Mouse (Mus musculus): ENCODE measurements around the gene Bfsp2. TPM values are rescaled to one million over a fixed set of nuclear protein-coding genes. Genes with fewer than 3 reads are reported as not detected.
A peak's percentile ranks its signal among the peaks of the same experiment; 100 is the strongest.

Bfsp2 gene
- total RNA-seq, 2 experiments from 2014 or later = 2.6 to 3.7 TPM

DNA sequence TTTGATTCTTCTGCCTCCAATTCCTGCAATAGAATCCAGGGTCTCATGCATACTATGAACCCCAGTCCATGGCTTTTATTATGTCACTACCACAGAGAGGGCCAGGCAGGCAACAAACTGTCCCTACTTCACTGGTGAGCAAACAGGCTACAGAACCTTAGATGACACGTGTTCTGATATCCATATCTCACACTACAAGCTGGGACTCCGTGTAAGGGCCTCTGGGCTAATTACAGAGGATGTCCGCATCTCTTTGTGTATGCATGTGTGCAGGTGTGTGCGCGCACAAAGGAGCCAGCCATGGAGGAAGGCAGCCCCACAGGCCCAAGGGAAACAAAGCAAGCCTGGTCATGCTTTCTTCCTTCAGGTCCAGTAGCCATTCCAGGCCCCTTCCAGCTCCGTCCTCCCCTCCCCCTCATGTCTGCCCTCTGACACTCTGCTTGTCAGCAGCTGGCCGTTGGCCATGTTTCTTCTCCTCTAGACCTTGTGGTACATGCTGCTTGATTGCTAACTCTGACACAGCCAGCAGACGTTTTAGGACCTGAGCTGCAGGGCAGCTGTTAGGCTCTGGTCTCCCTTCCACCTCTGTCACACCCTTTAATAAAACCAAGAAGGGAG lies 492 bp upstream of the Bfsp2 start:
- H3K4me3 ChIP-seq = no peak overlapping the region
- intact Hi-C loops (cut with DNase I) = no loop called here
- H3K27ac ChIP-seq = no peak overlapping the region
- DNase-seq (ENCODE audit: extremely low spot score in 1 of 2, low spot score in 2 of 2) = no peak
- TF ChIP-seq CTCF (IDR thresholded peaks at IDR 0.05) = no peak

DNA sequence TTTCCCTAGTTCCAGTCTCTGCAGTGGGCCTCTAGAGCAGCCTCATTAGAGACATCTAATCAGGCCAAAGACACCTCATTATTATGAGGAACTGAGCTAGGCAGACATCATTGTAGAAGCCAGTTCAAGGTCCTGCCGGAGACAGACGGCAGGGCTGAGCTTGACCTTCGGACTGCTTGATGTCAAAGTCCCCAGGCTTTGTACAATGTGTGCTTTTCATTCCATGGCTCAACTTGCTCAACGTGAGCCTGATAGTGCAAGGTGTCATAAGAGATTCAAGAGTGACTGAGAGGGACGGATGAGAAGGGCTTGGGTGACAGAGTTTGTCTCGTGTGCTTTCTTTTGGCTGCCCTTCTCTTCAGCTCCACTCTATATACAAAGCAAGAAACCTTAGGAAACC lies 4.8 kb downstream of the Bfsp2 start:
- no peak for DNase-seq (ENCODE audit: extremely low spot score in 1 of 2, low spot score in 2 of 2)
- H3K4me3 ChIP-seq = no peak overlapping the region
- intact Hi-C loops (cut with DNase I) = no loop called here
- TF ChIP-seq CTCF (IDR thresholded peaks at IDR 0.05) = no peak
- H3K27ac ChIP-seq = no peak overlapping the region

DNA sequence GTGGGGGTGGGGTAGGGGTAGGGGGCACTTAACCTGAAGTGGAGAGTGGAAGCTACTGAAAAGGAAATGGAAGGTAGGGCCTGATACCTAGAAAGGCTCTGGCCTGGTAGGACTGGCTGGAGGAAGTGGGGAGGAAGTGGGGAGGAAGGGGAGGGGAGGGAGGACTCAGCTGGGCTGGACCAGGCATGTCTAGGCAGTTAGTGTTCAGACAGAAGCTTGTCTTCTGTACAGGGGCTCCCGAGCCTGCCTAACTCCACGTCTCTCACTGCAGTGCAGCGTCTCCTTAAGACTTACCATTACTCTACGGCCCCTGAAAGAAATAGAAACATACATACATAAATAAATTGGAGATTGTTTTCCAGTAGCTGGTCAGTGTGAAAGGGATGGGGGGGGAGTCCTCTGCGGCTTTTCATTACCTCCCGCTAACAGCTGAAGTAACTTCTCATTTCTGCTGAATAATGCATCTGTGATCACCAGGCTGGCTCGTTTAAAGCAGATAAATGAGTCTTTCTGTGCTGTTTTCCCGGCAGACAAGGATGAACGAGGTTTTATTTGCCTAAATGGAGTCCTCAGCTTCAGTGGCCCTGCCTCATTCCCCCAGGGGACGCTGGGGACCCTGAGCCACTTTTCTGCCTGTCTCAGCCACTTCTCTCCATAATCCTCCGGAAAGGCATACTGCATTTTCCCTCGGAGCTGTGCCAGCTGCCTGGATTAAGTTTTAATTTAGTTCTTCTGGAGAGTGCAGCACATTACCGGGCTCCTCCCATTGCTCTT lies 6.1 kb downstream of the Bfsp2 start:
- Histone ChIP-seq H3K4me3 (peak overlapping the region; percentile 26), H3K27ac (peak overlapping the region; percentile 9; the same call in 1 of the 2 replicates)
- DNase-seq (ENCODE audit: extremely low spot score in 1 of 2, low spot score in 2 of 2) = no peak
- no peak for TF ChIP-seq CTCF (IDR thresholded peaks at IDR 0.05)
- intact Hi-C loops (cut with DNase I) = no loop called here

DNA sequence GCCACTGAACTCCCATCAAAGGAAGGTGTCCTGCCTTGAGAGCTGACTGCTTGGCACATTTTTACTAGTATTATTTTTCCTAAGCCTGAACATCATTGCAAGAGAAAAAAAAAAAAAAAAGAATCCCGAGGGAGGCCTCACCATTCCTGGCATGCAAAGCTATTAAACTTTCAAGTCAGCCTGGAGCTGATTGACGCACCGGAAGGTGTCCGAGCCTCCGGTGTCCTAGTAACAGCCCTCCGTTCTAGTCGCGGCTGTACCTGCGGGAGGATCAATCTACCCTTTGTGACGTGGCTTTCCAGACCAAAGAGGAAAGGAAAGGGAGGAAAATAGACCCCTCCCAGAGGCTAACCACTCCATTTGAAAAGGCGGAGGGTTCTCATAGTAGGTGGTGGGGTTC lies 8.4 kb downstream of the Bfsp2 start:
- no peak for TF ChIP-seq CTCF (IDR thresholded peaks at IDR 0.05)
- no peak overlapping the region for H3K27ac ChIP-seq
- no peak for DNase-seq (ENCODE audit: extremely low spot score in 1 of 2, low spot score in 2 of 2)
- intact Hi-C loops (cut with DNase I) = no loop called here
- no peak overlapping the region for H3K4me3 ChIP-seq

DNA sequence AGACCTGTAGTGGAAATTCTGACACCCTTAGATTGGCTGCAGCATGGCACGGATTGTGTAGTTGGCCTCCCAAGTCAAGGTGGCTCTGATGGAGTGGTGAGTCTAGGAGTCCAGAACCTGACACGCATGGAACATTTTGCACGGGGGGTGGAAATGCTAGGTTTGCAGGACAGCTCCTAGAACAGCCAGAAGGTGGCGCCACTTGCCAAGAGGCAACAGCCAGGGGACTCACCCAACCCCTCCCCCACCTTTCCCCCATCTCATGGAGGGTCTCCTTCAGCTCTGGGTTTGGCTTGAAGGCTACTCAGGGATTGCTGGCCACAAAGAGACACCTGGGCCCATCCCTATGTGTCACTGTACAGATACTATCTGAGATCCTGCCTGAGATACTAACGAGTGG lies 10.7 kb downstream of the Bfsp2 start:
- peak; percentile 59 for TF ChIP-seq CTCF (IDR thresholded peaks at IDR 0.05)
- Histone ChIP-seq H3K4me3 (no peak overlapping the region), H3K27ac (no peak overlapping the region)
- no peak for DNase-seq (ENCODE audit: extremely low spot score in 1 of 2, low spot score in 2 of 2)
- intact Hi-C loops (cut with DNase I) = no loop called here

DNA sequence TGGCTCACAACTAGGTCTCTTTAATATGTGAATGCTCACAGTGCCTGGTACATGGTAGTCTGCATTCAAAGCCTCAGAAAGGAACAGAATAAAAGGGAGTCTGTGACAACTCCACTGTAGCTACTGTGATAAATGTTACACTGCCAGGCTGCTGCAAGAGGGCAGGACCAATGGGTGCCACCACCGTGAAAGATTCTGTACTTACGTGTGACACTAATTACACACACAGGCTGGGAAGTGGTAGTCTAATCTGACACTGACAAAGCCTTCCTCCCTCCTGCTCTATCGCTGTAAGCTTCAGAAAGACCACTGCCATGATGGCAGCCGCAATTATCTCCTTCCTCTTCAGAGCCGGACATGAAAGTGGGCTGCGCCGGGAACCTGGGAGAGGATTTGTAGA lies 11.3 kb downstream of the Bfsp2 start:
- DNase-seq (ENCODE audit: extremely low spot score in 1 of 2, low spot score in 2 of 2) = no peak
- Histone ChIP-seq H3K4me3 (no peak overlapping the region), H3K27ac (no peak overlapping the region)
- intact Hi-C loops (cut with DNase I) = no loop called here
- no peak for TF ChIP-seq CTCF (IDR thresholded peaks at IDR 0.05)

DNA sequence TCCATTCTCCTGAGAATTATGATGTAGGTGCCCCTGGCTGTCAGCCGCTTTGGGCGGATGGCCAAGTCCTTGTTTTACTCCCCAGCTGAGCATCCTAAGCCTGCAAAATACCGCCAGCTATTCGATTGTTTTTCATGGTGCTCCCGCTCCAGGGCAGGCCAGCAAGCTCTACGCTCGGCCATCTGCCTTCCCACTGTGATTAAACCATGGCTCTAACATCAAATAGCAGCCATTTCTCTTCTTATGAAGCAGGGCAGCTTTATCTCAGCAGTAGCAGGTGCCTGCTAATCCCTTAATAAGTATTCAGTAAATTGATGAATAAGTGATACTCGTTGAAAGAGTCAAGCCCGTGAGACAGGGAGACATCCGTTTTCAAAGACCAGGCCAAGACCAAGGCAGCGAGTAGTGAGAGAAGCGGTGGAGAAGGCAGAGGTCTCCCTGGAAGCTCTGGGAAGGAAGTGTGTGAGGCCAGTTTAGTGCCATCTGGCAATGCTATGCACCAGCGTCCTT lies 14.5 kb downstream of the Bfsp2 start:
- intact Hi-C loops (cut with DNase I) = no loop called here
- TF ChIP-seq CTCF (IDR thresholded peaks at IDR 0.05) = no peak
- no peak for DNase-seq (ENCODE audit: extremely low spot score in 1 of 2, low spot score in 2 of 2)
- Histone ChIP-seq H3K4me3 (no peak overlapping the region), H3K27ac (peak overlapping the region; percentile 15; the same call in 1 of the 2 replicates)

DNA sequence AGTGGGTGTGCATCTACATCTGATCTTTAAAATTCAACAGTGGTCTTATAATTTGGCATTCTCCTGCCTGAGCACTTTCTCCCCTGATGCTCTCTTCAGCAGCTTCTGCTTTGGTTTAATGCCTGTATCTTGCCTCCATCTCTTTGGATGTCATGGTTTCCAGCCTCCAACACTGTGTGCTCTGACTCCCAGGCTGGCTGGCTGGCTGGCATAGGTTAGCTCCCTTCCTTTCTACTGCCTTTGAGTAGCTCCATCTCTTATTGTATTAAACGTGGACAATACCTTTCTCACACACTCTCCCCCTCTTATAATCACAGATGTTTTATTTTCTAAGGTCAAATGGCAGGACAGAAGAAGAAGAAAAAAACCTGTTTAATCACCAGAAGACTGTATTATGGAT lies 14.9 kb downstream of the Bfsp2 start:
- TF ChIP-seq CTCF (IDR thresholded peaks at IDR 0.05) = no peak
- H3K27ac ChIP-seq = no peak overlapping the region
- no peak for DNase-seq (ENCODE audit: extremely low spot score in 1 of 2, low spot score in 2 of 2)

DNA sequence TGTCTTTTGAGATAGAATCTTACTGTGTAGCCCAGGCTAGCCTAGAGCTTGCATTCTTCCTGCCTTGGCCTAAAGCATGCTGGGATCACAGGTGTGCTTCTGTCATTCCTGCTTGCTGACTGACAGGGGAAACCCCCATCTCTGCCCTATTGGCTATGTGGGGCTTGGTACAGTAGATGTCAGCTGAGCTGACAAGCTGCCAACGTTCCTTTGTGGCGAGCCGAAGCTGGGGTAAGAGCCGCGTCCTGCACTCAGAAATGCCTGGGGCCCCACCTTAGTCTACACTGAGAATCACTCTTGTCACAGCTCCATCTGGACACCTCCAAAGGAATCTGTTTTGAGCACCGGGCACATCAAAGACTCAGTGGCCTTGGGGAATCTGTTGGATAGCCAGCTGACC lies 16.4 kb downstream of the Bfsp2 start:
- TF ChIP-seq CTCF (IDR thresholded peaks at IDR 0.05) = no peak
- intact Hi-C loops (cut with DNase I) = no loop called here
- no peak overlapping the region for H3K4me3 ChIP-seq
- no peak overlapping the region for H3K27ac ChIP-seq
- DNase-seq (ENCODE audit: extremely low spot score in 1 of 2, low spot score in 2 of 2) = no peak

More for the DNA sequence above, 14.9 kb downstream of the Bfsp2 start:
- intact Hi-C loops (cut with DNase I) = no loop called here
- H3K4me3 ChIP-seq = no peak overlapping the region

DNA sequence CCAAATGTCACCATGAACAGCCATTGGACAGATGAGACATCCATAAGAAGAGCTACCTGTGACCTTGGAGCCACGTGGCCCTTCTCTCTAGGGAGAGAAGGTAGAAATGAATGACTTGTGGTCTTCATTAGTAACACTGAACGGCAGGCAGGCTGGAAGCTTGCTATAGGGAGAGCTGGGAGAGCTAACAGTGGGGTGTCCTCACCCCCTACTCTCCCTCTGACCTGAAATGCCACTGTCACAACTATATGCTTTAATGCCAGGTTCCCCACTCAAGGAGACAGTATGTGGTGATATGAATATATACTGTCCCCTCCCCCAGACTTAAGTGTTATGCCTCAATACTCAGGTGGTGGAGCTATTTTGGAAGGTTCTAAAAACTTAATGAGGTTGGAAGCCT lies 20.4 kb downstream of the Bfsp2 start:
- TF ChIP-seq CTCF (IDR thresholded peaks at IDR 0.05) = no peak
- no peak for DNase-seq (ENCODE audit: extremely low spot score in 1 of 2, low spot score in 2 of 2)
- no peak overlapping the region for H3K27ac ChIP-seq
- H3K4me3 ChIP-seq = no peak overlapping the region
- intact Hi-C loops (cut with DNase I) = no loop called here

DNA sequence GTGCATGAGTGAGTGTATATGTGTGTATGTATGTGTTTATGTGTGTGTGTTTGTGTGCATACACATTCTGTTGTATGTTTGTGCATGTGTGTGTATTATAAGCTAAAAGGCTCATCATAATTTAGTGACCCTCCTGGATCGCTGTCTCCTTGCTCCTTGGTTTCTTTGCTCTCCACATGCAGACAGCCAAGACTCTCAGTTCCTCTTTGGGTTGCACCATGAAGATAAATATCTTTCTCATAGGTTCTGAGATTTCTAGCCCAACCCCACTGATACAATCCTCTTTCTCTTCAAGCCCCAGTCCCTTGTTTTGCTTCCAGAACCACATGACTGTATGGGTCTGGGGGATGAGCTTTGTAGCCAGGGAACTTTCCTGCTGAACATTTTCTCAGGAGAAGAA lies 20.9 kb downstream of the Bfsp2 start:
- Histone ChIP-seq H3K4me3 (no peak overlapping the region), H3K27ac (no peak overlapping the region)
- no peak for TF ChIP-seq CTCF (IDR thresholded peaks at IDR 0.05)
- intact Hi-C loops (cut with DNase I) = no loop called here
- DNase-seq (ENCODE audit: extremely low spot score in 1 of 2, low spot score in 2 of 2) = no peak

DNA sequence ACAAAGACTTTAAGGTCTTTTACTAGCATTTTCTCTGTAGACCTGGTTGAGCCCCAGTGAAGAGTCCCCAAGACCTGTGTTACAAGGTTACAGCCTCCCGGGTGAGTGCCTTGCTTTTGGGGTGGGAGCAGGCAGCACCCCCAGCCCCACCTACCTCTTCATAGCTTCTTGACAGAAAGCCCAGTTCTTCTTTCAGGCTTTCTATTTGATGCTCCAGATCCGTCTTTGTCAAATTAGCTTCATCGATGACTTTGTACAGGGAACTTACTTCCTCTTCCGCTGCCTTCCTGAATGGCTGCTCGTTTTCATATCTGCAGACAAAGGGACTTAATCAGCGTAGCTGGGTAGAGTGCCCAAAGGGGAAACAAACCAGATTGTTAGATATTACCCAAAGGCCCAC lies 30.6 kb downstream of the Bfsp2 start:
- TF ChIP-seq CTCF (IDR thresholded peaks at IDR 0.05) = no peak
- Histone ChIP-seq H3K27ac (no peak overlapping the region), H3K4me3 (no peak overlapping the region)
- intact Hi-C loops (cut with DNase I) = no loop called here
- no peak for DNase-seq (ENCODE audit: extremely low spot score in 1 of 2, low spot score in 2 of 2)

DNA sequence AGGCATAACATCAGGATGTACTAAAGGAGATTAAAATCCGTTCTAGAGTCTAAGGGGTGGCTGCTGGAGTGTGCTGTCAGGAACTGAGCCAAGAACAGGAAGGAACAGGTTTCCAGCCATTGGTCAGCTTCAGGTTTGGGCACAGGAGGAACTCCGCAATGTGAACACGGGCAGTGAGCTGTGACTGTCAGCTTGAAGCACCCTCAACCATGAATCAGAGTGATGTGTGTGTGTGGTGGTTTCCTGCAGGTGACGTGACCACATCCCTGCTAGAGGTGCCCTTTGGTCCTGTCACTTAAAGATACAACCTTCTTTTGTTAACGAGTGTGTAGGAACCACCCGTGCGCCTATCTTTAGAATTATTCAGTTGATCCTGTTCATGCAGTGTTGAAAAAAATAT lies 31.1 kb downstream of the Bfsp2 start:
- Histone ChIP-seq H3K27ac (no peak overlapping the region), H3K4me3 (no peak overlapping the region)
- intact Hi-C loops (cut with DNase I) = no loop called here
- TF ChIP-seq CTCF (IDR thresholded peaks at IDR 0.05) = no peak
- no peak for DNase-seq (ENCODE audit: extremely low spot score in 1 of 2, low spot score in 2 of 2)

Data from left cerebral cortex, adult 2 months (tissue).